Mouse (Mus musculus) liver, embryonic 15.5 days (tissue): ENCODE data around the gene Aifm1. TPM values are rescaled to one million over a fixed set of nuclear protein-coding genes. Genes with fewer than 3 reads are reported as not detected.
A peak's percentile ranks its signal among the peaks of the same experiment; 100 is the strongest.

Experiments
- ATAC-seq: fragments of 200-750 bp; cut with Nextera tagmentation; 2 replicates; pipeline ENCODE4 v1.8.0; 2017; ENCODE audit warnings: moderate number of reproducible peaks, mild to moderate bottlenecking, moderate library complexity; ENCODE audit not compliant: insufficient read depth
- H3K27ac ChIP-seq: fragments of 300-500 bp; sonication (generic); replicated peaks from 2 replicates; pipeline ENCODE4 v1.5.1; 2015; ENCODE audit warnings: mild to moderate bottlenecking, inconsistent platforms
- H3K27me3 ChIP-seq: fragments of 300-500 bp; sonication (generic); 2 replicates; pipeline ENCODE4 v1.6.1; 2015; ENCODE audit warnings: mild to moderate bottlenecking, inconsistent platforms
- H3K36me3 ChIP-seq: fragments of 300-500 bp; sonication (generic); replicated peaks from 2 replicates; pipeline ENCODE4 v1.6.1; 2015; ENCODE audit warnings: moderate library complexity, mild to moderate bottlenecking, inconsistent platforms
- H3K4me1 ChIP-seq: fragments of 300-500 bp; sonication (generic); replicated peaks from 2 replicates; pipeline ENCODE4 v1.6.1; 2015; ENCODE audit warnings: inconsistent platforms
- H3K4me2 ChIP-seq: fragments of 300-500 bp; sonication (generic); 2 replicates; pipeline ENCODE4 v1.6.1; 2015; ENCODE audit warnings: moderate library complexity, mild to moderate bottlenecking, inconsistent platforms
- H3K4me3 ChIP-seq: fragments of 300-500 bp; sonication (generic); replicated peaks from 2 replicates; pipeline ENCODE4 v1.5.1; 2015; ENCODE audit warnings: mild to moderate bottlenecking, inconsistent platforms
- H3K9ac ChIP-seq: fragments of 300-500 bp; sonication (generic); 2 replicates; pipeline ENCODE4 v1.6.1; 2015; ENCODE audit warnings: moderate library complexity, mild to moderate bottlenecking, inconsistent platforms
- H3K9me3 ChIP-seq: fragments of 300-500 bp; sonication (generic); replicated peaks from 2 replicates; pipeline ENCODE4 v1.6.1; 2016; ENCODE audit warnings: inconsistent platforms
- whole genome bisulfite sequencing: fragments of 180-500 bp; shearing (Covaris S2); methylation state at CpG from one replicate; pipeline ENCODE4 v1.1.7; 2015; ENCODE audit warnings: mixed read lengths; ENCODE audit not compliant: insufficient replicate concordance; 5-methylcytosine and 5-hydroxymethylcytosine counted together
- polyA plus RNA-seq: library from polyadenylated mRNA; unstranded; fragments of >200 nt; fragmentation: Nextera tagmentation; extraction: Ambion mirVana; gene quantifications from 2 replicates; pipeline ENCODE4 v1.2.1, GENCODE M21; 2015

Gene Aifm1
- polyA plus RNA-seq, 1 experiment from 2014 or later: 59.5 TPM

GRCm38 (mm10) chrX:48513824-48514223, 461 bp upstream of the Aifm1 start:
- H3K27me3 ChIP-seq: peaks cover 7% of the 10 kb centered on the region; the same call in 1 of the 2 replicates
- peaks cover 10% of the 10 kb centered on the region for H3K4me1 ChIP-seq
- no peaks in the 10 kb centered on the region for H3K36me3 ChIP-seq
- no peak for ATAC-seq
- peak overlapping the region; percentile 70 for H3K4me3 ChIP-seq
- WGBS: 9% methylated on average over 13 of the region's 13 CpGs
- peak overlapping the region; percentile 73 for H3K4me2 ChIP-seq
- peak overlapping the region; percentile 32 for H3K9ac ChIP-seq
- H3K27ac ChIP-seq: 0 out of 2 replicates have a peak overlapping the region, but pooled peaks have one; percentile 45
- H3K9me3 ChIP-seq: no peaks in the 10 kb centered on the region

- Histone ChIP-seq H3K4me1 (no peaks in the 10 kb centered on the region), H3K4me2 (no peak overlapping the region), H3K27ac (no peak overlapping the region), H3K36me3 (peaks cover 25% of the 10 kb centered on the region), H3K4me3 (no peak overlapping the region), H3K9me3 (no peaks in the 10 kb centered on the region), H3K9ac (no peak overlapping the region), H3K27me3 (no peaks in the 10 kb centered on the region)
- no peak for ATAC-seq
- WGBS: 70% methylated on average over 8 of the region's 8 CpGs
Measured at GRCm38 (mm10) chrX:48493763-48494162, 19.6 kb downstream of the Aifm1 start.

- no peaks in the 10 kb centered on the region for H3K4me1 ChIP-seq
Measured at GRCm38 (mm10) chrX:48481687-48482086, 31.7 kb downstream of the Aifm1 start.

GRCm38 (mm10) chrX:48481095-48481494, 32.3 kb downstream of the Aifm1 start:
- Histone ChIP-seq H3K4me2 (no peak overlapping the region), H3K9me3 (no peaks in the 10 kb centered on the region), H3K27ac (no peak overlapping the region), H3K4me3 (no peak overlapping the region), H3K27me3 (no peaks in the 10 kb centered on the region), H3K36me3 (peaks cover 30% of the 10 kb centered on the region), H3K4me1 (no peaks in the 10 kb centered on the region), H3K9ac (no peak overlapping the region)
- WGBS: 61% methylated on average over 4 of the region's 4 CpGs
- no peak for ATAC-seq

More at GRCm38 (mm10) chrX:48481687-48482086, 31.7 kb downstream of the Aifm1 start:
- Histone ChIP-seq H3K9ac (no peak overlapping the region), H3K4me2 (no peak overlapping the region), H3K36me3 (peaks cover 26% of the 10 kb centered on the region), H3K27me3 (no peaks in the 10 kb centered on the region), H3K9me3 (no peaks in the 10 kb centered on the region), H3K27ac (no peak overlapping the region), H3K4me3 (no peak overlapping the region)
- 80% methylated on average over 7 of the region's 7 CpGs for WGBS
- ATAC-seq: no peak

GRCm38 (mm10) chrX:48467355-48467946, 45.9 kb downstream of the Aifm1 start:
- WGBS: 50% methylated on average over 3 of the region's 3 CpGs
- Histone ChIP-seq H3K27ac (no peak overlapping the region), H3K4me1 (peaks cover 8% of the 10 kb centered on the region; the same call in 1 of the 2 replicates), H3K27me3 (no peaks in the 10 kb centered on the region), H3K4me2 (no peak overlapping the region), H3K9ac (no peak overlapping the region), H3K36me3 (no peaks in the 10 kb centered on the region), H3K4me3 (no peak overlapping the region), H3K9me3 (no peaks in the 10 kb centered on the region)
- no peak for ATAC-seq

- Histone ChIP-seq H3K36me3 (no peaks in the 10 kb centered on the region), H3K27me3 (no peaks in the 10 kb centered on the region), H3K9ac (no peak overlapping the region), H3K27ac (no peak overlapping the region), H3K9me3 (no peaks in the 10 kb centered on the region), H3K4me3 (no peak overlapping the region), H3K4me2 (no peak overlapping the region), H3K4me1 (peaks cover 11% of the 10 kb centered on the region; the same call in 1 of the 2 replicates)
- WGBS: 45% methylated on average over 2 of the region's 2 CpGs
- ATAC-seq: no peak
Measured at GRCm38 (mm10) chrX:48466174-48466573, 47.2 kb downstream of the Aifm1 start.

- H3K4me2 ChIP-seq: no peak overlapping the region
- ATAC-seq: no peak
- H3K4me3 ChIP-seq: no peak overlapping the region
- no peaks in the 10 kb centered on the region; the same call in 1 of the 2 replicates for H3K27me3 ChIP-seq
- H3K9me3 ChIP-seq: no peaks in the 10 kb centered on the region
- 68% methylated on average over 6 of the region's 6 CpGs for WGBS
- H3K4me1 ChIP-seq: peaks cover 11% of the 10 kb centered on the region; the same call in 1 of the 2 replicates
- H3K27ac ChIP-seq: no peak overlapping the region
- H3K36me3 ChIP-seq: no peaks in the 10 kb centered on the region
- no peak overlapping the region for H3K9ac ChIP-seq
Measured at GRCm38 (mm10) chrX:48464436-48464835, 48.9 kb downstream of the Aifm1 start.

GRCm38 (mm10) chrX:48463636-48464035, 49.7 kb downstream of the Aifm1 start:
- no peak overlapping the region for H3K27ac ChIP-seq
- ATAC-seq: no peak
- H3K9ac ChIP-seq: no peak overlapping the region
- 75% methylated on average over 4 of the region's 4 CpGs for WGBS
- H3K27me3 ChIP-seq: no peaks in the 10 kb centered on the region; the same call in 1 of the 2 replicates
- no peaks in the 10 kb centered on the region for H3K36me3 ChIP-seq
- H3K4me1 ChIP-seq: peaks cover 11% of the 10 kb centered on the region; the same call in 1 of the 2 replicates
- H3K4me3 ChIP-seq: no peak overlapping the region
- H3K4me2 ChIP-seq: no peak overlapping the region
- H3K9me3 ChIP-seq: no peaks in the 10 kb centered on the region

GRCm38 (mm10) chrX:48462754-48463507, 50.4 kb downstream of the Aifm1 start, which contains the start of gene Elf4:
Elf4 (minus strand) TSS chrX:48463132.
- H3K4me3 ChIP-seq: peak within 1 kb of the TSS; percentile 43
- H3K4me2 ChIP-seq: peak within 1 kb of the TSS; percentile 74
- 16% methylated on average over 38 of the region's 38 CpGs for WGBS
- no peaks in the 10 kb centered on the region for H3K36me3 ChIP-seq
- peak within 1 kb of the TSS; percentile 6; the same call in 1 of the 2 replicates for H3K9ac ChIP-seq
- no peak within 1 kb of the TSS for H3K27ac ChIP-seq
- H3K9me3 ChIP-seq: no peaks in the 10 kb centered on the region
- ATAC-seq: peak; percentile 64
- H3K4me1 ChIP-seq: peaks cover 11% of the 10 kb centered on the region; the same call in 1 of the 2 replicates
- no peaks in the 10 kb centered on the region; the same call in 1 of the 2 replicates for H3K27me3 ChIP-seq

GRCm38 (mm10) chrX:48462297-48462696, 51.1 kb downstream of the Aifm1 start:
- no peak for ATAC-seq
- WGBS: 23% methylated on average over 4 of the region's 4 CpGs

GRCm38 (mm10) chrX:48461006-48461405, 52.4 kb downstream of the Aifm1 start:
- no peak overlapping the region for H3K9ac ChIP-seq
- no peak for ATAC-seq
- 52% methylated on average over 4 of the region's 4 CpGs for WGBS
- H3K27me3 ChIP-seq: no peaks in the 10 kb centered on the region; the same call in 1 of the 2 replicates
- H3K4me1 ChIP-seq: peaks cover 11% of the 10 kb centered on the region; the same call in 1 of the 2 replicates
- H3K9me3 ChIP-seq: no peaks in the 10 kb centered on the region
- no peak overlapping the region for H3K4me2 ChIP-seq
- no peak overlapping the region for H3K27ac ChIP-seq
- H3K36me3 ChIP-seq: no peaks in the 10 kb centered on the region
- no peak overlapping the region for H3K4me3 ChIP-seq

More at GRCm38 (mm10) chrX:48462297-48462696, 51.1 kb downstream of the Aifm1 start:
- Histone ChIP-seq H3K36me3 (no peaks in the 10 kb centered on the region), H3K27ac (no peak overlapping the region), H3K9ac (peak overlapping the region; percentile 6; the same call in 1 of the 2 replicates), H3K4me3 (peak overlapping the region; percentile 43; the same call in 1 of the 2 replicates), H3K4me2 (peak overlapping the region; percentile 74), H3K9me3 (no peaks in the 10 kb centered on the region), H3K27me3 (no peaks in the 10 kb centered on the region; the same call in 1 of the 2 replicates), H3K4me1 (peaks cover 11% of the 10 kb centered on the region; the same call in 1 of the 2 replicates)
